In genomic region chr2:145429982-145430381, GRCm38 (mm10) we compare ENCODE assay signal across 22 mouse cellular contexts.
DNase-seq lines count a peak whose midpoint lies in the region; TF ChIP-seq lines count a peak whose summit lies in the region.
"Had no signal": no experiment of that assay in that cellular context is flagged by ENCODE, and none has a peak within 500 bp of the region (broad histone marks: within the 10 kb centered on the region; RNA-seq: fewer than 3 reads in every experiment).

No protein-coding gene starts in this region.

- WGBS in heart, adult 2 months, result 79% methylated on average over 5 of the region's 5 CpGs

- no peak for TF ChIP-seq POLR2A in heart, adult 2 months (IDR thresholded peaks at IDR 0.05; ENCODE audit: insufficient read depth, low read depth, low read length)

- no peaks in the 10 kb centered on the region for H3K79me2 ChIP-seq in heart, adult 2 months (replicated peaks; ENCODE audit: control insufficient read depth, insufficient read depth, low read length)

- TF ChIP-seq EP300 in heart, adult 2 months (IDR thresholded peaks at IDR 0.05; ENCODE audit: insufficient read depth, low read depth, low read length), result no peak

- peak; percentile 66 for DNase-seq in heart, adult 11 months
- DNase-seq in heart, adult 2 months, result no peak
- DNase-seq in lung, postnatal 10 days, result peak; percentile 56
- DNase-seq in lung, postnatal 25 days (ENCODE audit: low spot score), result no peak
- DNase-seq in layer of hippocampus, postnatal 10 days (ENCODE audit: low spot score in 2 of 2), result no peak
- DNase-seq: adrenal gland, adult 8-10 months; adrenal gland, postnatal 14 days; adrenal gland, postnatal 36 days; B cell, adult 2 months; cerebellum, adult 11-12 months; cerebellum, adult 2 months; cerebellum, adult 9-10 months; cerebellum, postnatal 10 days; cerebellum, postnatal 25 days; embryo, embryonic 11 days had no signal

- no peaks in the 10 kb centered on the region for H3K36me3 ChIP-seq in heart, adult 2 months (ENCODE audit: control insufficient read depth, insufficient read depth, low read length)
- H3K36me3 ChIP-seq: embryonic facial prominence, embryonic 13.5 days; embryonic facial prominence, embryonic 15.5 days; forebrain, embryonic 10.5 days; forebrain, embryonic 12.5 days; G1E had no signal

- no peaks in the 10 kb centered on the region for H3K4me1 ChIP-seq in heart, adult 2 months (ENCODE audit: control insufficient read depth, insufficient read depth, low read length)
- H3K4me1 ChIP-seq: embryonic facial prominence, embryonic 13.5 days; embryonic facial prominence, embryonic 15.5 days; forebrain, embryonic 10.5 days; forebrain, embryonic 12.5 days had no signal

- H3K27me3 ChIP-seq in heart, adult 2 months (ENCODE audit: control insufficient read depth, insufficient read depth, low read length), result no peaks in the 10 kb centered on the region
- H3K27me3 ChIP-seq: CH12.LX; embryonic facial prominence, embryonic 13.5 days; embryonic facial prominence, embryonic 15.5 days; forebrain, embryonic 12.5 days had no signal

- H3K27ac ChIP-seq in heart, adult 2 months, result no peak overlapping the region
- H3K27ac ChIP-seq: embryonic facial prominence, embryonic 13.5 days; embryonic facial prominence, embryonic 15.5 days; forebrain, embryonic 10.5 days; forebrain, embryonic 12.5 days had no signal

- no peak overlapping the region for H3K9ac ChIP-seq in heart, adult 2 months (ENCODE audit: low read depth, low read length)
- H3K9ac ChIP-seq: embryonic facial prominence, embryonic 13.5 days; embryonic facial prominence, embryonic 15.5 days; forebrain, embryonic 12.5 days had no signal

- intact Hi-C loops in heart, adult 2 months (cut with DNase I), result no loop called here

- TF ChIP-seq CTCF in heart, adult 2 months (IDR thresholded peaks at IDR 0.05), result no peak

- H3K4me3 ChIP-seq in heart, adult 2 months, result no peak overlapping the region
- H3K4me3 ChIP-seq: embryonic facial prominence, embryonic 13.5 days; embryonic facial prominence, embryonic 15.5 days; erythroblast, embryonic 14.5 days; forebrain, embryonic 10.5 days; forebrain, embryonic 12.5 days had no signal

Comparison
In these comparisons a context has a peak if more than half of its experiments do, and no peak if none do; other contexts are left out.
1. DNase-seq: peak in heart, adult 11 months (single experiment) and lung, postnatal 10 days (single experiment); none in heart, adult 2 months (0 of 2), lung, postnatal 25 days (single experiment) and layer of hippocampus, postnatal 10 days (0 of 2).